Mouse (Mus musculus) embryonic facial prominence, embryonic 11.5 days (tissue): Measurements from ENCODE around the gene Rassf3. TPM values are rescaled to one million over a fixed set of nuclear protein-coding genes. Genes with fewer than 3 reads are reported as not detected.

ENCODE experiments used
- ATAC-seq: fragments of 200-750 bp; cut with Nextera tagmentation; replicated peaks from 2 replicates; pipeline ENCODE4 v1.8.0; 2017; ENCODE audit warnings: low read depth; ENCODE audit not compliant: insufficient number of reproducible peaks, low FRiP score, low TSS enrichment
- DNase-seq: peaks from one replicate; pipeline ENCODE4 v3.0.0-alpha.2; 2015; ENCODE audit warnings: low spot score
- H3K27ac ChIP-seq: fragments of 300-500 bp; sonication (generic); replicated peaks from 2 replicates; pipeline ENCODE4 v1.5.1; 2014; ENCODE audit warnings: mild to moderate bottlenecking, low read depth, low read length, control low read depth
- H3K27me3 ChIP-seq: fragments of 300-500 bp; sonication (generic); 2 replicates; pipeline ENCODE4 v1.6.1; 2014; ENCODE audit warnings: mild to moderate bottlenecking, low read length, moderate library complexity, mixed read lengths; ENCODE audit not compliant: control insufficient read depth, insufficient read depth
- H3K36me3 ChIP-seq: fragments of 300-500 bp; sonication (generic); replicated peaks from 2 replicates; pipeline ENCODE4 v1.6.1; 2014; ENCODE audit warnings: low read depth, mild to moderate bottlenecking, low read length, moderate library complexity, mixed read lengths; ENCODE audit not compliant: control insufficient read depth, insufficient read depth
- H3K4me1 ChIP-seq: fragments of 300-500 bp; sonication (generic); 2 replicates; pipeline ENCODE4 v1.6.1; 2014; ENCODE audit warnings: low read length, mixed read lengths; ENCODE audit not compliant: control insufficient read depth, insufficient read depth
- H3K4me2 ChIP-seq: fragments of 300-500 bp; sonication (generic); 2 replicates; pipeline ENCODE4 v1.6.1; 2014; ENCODE audit warnings: low read depth, mild to moderate bottlenecking, control low read depth, low read length, moderate library complexity
- H3K4me3 ChIP-seq: fragments of 300-500 bp; sonication (generic); 2 replicates; pipeline ENCODE4 v1.5.1; 2014; ENCODE audit warnings: low read depth, low read length, control low read depth
- H3K9ac ChIP-seq: fragments of 300-500 bp; sonication (generic); replicated peaks from 2 replicates; pipeline ENCODE4 v1.6.1; 2014; ENCODE audit warnings: mild to moderate bottlenecking, control low read depth, low read length
- H3K9me3 ChIP-seq: fragments of 300-500 bp; sonication (generic); replicated peaks from 2 replicates; pipeline ENCODE4 v1.6.1; 2016; ENCODE audit warnings: mild to moderate bottlenecking, low read length, inconsistent platforms, mixed read lengths; ENCODE audit not compliant: control insufficient read depth
- WGBS: fragments of 180-500 bp; shearing (Covaris S2); extraction: QIAGEN DNeasy Blood & Tissue Kit; methylation state at CpG from one replicate; pipeline ENCODE4 v1.1.7; 2014; 5-methylcytosine and 5-hydroxymethylcytosine counted together
- polyA plus RNA-seq: library from polyadenylated mRNA; unstranded; fragments of >200 nt; fragmentation: Nextera tagmentation; extraction: Ambion mirVana; gene quantifications from 2 replicates; pipeline ENCODE4 v1.2.1, GENCODE M21; 2014

The Rassf3 gene
- polyA plus RNA-seq, 1 experiment from 2014 or later: 21.4 TPM

- Histone ChIP-seq H3K4me3 (no peak overlapping the region), H3K4me2 (no peak overlapping the region), H3K27ac (no peak overlapping the region), H3K4me1 (peaks cover 9% of the 10 kb centered on the region), H3K36me3 (no peaks in the 10 kb centered on the region), H3K9me3 (no peaks in the 10 kb centered on the region), H3K27me3 (no peaks in the 10 kb centered on the region), H3K9ac (no peak overlapping the region)
- ATAC-seq (no peak), DNase-seq (no peak)
- 81% methylated on average over 5 of the region's 5 CpGs for WGBS
Observed at GRCm38 (mm10) chr10:121425079-121425478, 51.1 kb downstream of the Rassf3 start.

GRCm38 (mm10) chr10:121424455-121424854 lies 51.7 kb downstream of the Rassf3 start:
- Histone ChIP-seq H3K4me2 (no peak overlapping the region), H3K4me3 (no peak overlapping the region), H3K27ac (no peak overlapping the region), H3K36me3 (no peaks in the 10 kb centered on the region), H3K27me3 (no peaks in the 10 kb centered on the region), H3K4me1 (peaks cover 3% of the 10 kb centered on the region), H3K9me3 (no peaks in the 10 kb centered on the region), H3K9ac (no peak overlapping the region)
- DNase-seq: no peak
- 89% methylated on average over 3 of the region's 3 CpGs for WGBS
- ATAC-seq: no peak

DNA sequence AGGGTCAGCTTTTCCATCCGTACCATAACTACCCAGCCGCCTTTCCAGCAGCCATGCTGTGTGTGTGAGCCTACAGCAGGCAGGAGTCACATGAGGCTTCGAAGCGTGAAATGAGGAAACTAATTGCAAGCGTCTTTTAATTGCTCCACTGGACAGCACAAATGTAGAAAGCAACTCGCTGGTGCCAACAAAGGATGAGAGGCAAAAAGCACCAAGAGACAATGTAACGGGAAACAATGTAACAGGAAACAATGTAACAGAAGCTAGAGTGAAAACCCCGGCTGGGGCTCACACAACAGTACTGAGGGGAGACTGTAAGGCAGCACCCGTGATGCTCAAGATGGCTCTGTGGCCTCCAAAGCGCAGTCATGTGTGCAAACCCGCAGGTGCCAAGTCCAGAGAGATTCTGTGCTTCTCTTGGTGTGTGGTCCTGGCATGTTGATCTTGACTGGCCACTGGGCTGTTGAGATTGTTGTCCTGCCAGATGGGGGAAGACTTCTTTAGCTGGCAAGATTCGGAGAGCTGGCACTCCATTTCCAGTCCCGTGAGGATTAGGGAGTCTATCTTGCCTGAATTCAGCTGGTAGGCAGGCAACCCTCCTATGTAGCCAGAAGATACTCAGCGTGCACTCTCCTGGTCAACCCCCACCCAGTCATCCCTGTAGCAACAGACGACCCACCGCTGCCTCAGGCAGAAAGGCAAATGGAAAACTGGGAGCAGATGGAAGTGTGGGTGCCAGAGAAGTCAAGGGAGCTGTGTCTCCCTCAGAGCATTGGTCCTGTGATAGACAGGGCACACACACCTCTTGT lies 52.4 kb downstream of the Rassf3 start:
- no peaks in the 10 kb centered on the region for H3K27me3 ChIP-seq
- H3K36me3 ChIP-seq: no peaks in the 10 kb centered on the region
- H3K27ac ChIP-seq: no peak overlapping the region
- no peak overlapping the region for H3K9ac ChIP-seq
- no peaks in the 10 kb centered on the region; the same call in 1 of the 2 replicates for H3K4me1 ChIP-seq
- DNase-seq (no peak), ATAC-seq (no peak)
- no peaks in the 10 kb centered on the region for H3K9me3 ChIP-seq
- no peak overlapping the region for H3K4me3 ChIP-seq
- H3K4me2 ChIP-seq: no peak overlapping the region
- 73% methylated on average over 16 of the region's 16 CpGs for WGBS

- H3K36me3 ChIP-seq: no peaks in the 10 kb centered on the region
- no peaks in the 10 kb centered on the region for H3K9me3 ChIP-seq
- H3K4me3 ChIP-seq: no peak overlapping the region
- no peak overlapping the region for H3K27ac ChIP-seq
- H3K9ac ChIP-seq: no peak overlapping the region
- H3K4me1 ChIP-seq: no peaks in the 10 kb centered on the region; the same call in 1 of the 2 replicates
- DNase-seq: no peak
- no peak overlapping the region for H3K4me2 ChIP-seq
- no peaks in the 10 kb centered on the region for H3K27me3 ChIP-seq
- no peak for ATAC-seq
- 95% methylated on average over 6 of the region's 6 CpGs for WGBS
Observed at GRCm38 (mm10) chr10:121422294-121422693, 53.9 kb downstream of the Rassf3 start.

- no peaks in the 10 kb centered on the region for H3K27me3 ChIP-seq
- ATAC-seq (no peak), DNase-seq (no peak)
- H3K4me1 ChIP-seq: no peaks in the 10 kb centered on the region; the same call in 1 of the 2 replicates
- no peak overlapping the region for H3K4me3 ChIP-seq
- H3K27ac ChIP-seq: no peak overlapping the region
- no peak overlapping the region for H3K4me2 ChIP-seq
- H3K9me3 ChIP-seq: no peaks in the 10 kb centered on the region
- H3K9ac ChIP-seq: no peak overlapping the region
- H3K36me3 ChIP-seq: no peaks in the 10 kb centered on the region
- 89% methylated on average over 11 of the region's 11 CpGs for WGBS
Observed at GRCm38 (mm10) chr10:121421657-121422290, 54.4 kb downstream of the Rassf3 start.

DNA sequence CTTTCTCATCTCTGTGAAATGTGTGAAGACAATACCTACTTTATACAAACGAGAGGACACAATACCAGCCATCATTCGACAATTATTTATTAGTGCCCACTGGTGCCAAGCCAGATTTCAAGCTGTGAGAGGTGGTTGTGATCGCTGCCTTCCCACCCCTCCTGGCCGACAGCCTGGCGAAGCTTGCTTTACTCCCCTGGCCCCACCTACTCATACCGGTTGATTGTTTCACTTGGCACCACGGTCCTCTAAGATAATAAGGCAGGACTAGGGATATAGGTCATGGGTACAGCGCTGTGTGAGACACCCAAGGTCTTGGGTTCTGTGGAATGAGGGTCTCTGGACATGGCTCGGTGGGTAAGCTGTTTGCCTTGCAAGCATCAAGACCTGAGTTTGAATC lies 55.1 kb downstream of the Rassf3 start:
- no peaks in the 10 kb centered on the region; the same call in 1 of the 2 replicates for H3K4me1 ChIP-seq
- no peak overlapping the region for H3K27ac ChIP-seq
- 93% methylated on average over 9 of the region's 9 CpGs for WGBS
- no peak overlapping the region for H3K4me2 ChIP-seq
- no peaks in the 10 kb centered on the region for H3K27me3 ChIP-seq
- DNase-seq: no peak
- no peaks in the 10 kb centered on the region for H3K9me3 ChIP-seq
- no peak for ATAC-seq
- no peak overlapping the region for H3K9ac ChIP-seq
- H3K36me3 ChIP-seq: no peaks in the 10 kb centered on the region
- H3K4me3 ChIP-seq: no peak overlapping the region

- no peak for DNase-seq
- Histone ChIP-seq H3K9ac (no peak overlapping the region), H3K27ac (no peak overlapping the region), H3K36me3 (no peaks in the 10 kb centered on the region), H3K4me1 (no peaks in the 10 kb centered on the region; the same call in 1 of the 2 replicates), H3K27me3 (no peaks in the 10 kb centered on the region), H3K9me3 (no peaks in the 10 kb centered on the region), H3K4me3 (no peak overlapping the region), H3K4me2 (no peak overlapping the region)
- 65% methylated on average over 22 of the region's 22 CpGs for WGBS
- no peak for ATAC-seq
Observed at GRCm38 (mm10) chr10:121419640-121420470, 56.3 kb downstream of the Rassf3 start.
